Mouse (Mus musculus) T-helper 17 cell (primary cell): Measurements from ENCODE around the gene Tpbg.
"Not testable (repeated sequence)": the region's sequence is repeated elsewhere in the genome, so short reads cannot be mapped to it uniquely, and the experiment has no call there.

Source experiments
- in situ Hi-C, 2 experiments: fragments of 300-600 bp; cut with MboI, MseI; formaldehyde crosslinking; loops; 1 replicate in 1 of 2; 2 replicates in 1 of 2; pipeline ENCODE4 v1.15.1; 2025; ENCODE audit warnings: high pct_unique_total_duplicates in 2 of 2

The Tpbg gene

DNA sequence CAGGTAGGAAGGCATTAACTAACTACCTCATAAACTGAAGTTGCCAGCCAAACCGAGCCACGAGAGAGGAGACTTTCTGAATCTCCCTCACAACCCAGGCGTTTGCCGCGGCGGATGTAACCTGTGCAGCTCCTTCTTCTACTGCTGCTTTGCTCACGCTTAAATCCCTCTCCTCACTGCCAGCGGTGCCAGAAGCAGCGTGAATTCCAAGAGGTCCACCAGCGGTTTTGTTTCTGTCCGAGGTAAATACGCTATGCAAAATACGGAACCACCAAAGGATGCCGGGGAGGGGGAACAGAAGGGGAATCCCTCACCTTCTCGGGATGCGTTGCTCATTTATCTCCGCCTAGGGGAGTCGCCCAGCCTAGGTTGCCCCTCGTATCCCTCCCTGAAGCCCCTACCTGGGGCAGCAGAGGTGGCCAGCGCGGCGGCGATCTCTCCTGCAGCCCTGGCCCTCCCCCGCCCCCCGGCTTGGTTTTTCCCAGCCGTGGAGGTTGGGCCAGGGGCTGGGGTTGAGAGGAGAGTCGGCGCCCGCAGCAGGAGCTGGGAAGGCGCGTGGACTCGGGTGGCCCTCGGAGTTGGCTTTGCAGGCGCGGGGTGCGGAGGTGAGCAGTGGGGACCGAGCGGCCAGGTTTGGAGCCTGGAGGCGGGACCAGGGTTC lies at the start of gene Tpbg:
TSS of gene Tpbg (plus strand) at position 30 of the 661 bp plus-strand sequence.
- in situ Hi-C loops, result loop anchor here in 1 of 2 experiments (5.0 kb wide), 1 partner anchor 610 kb away; no protein-coding TSS in a partner anchor

DNA sequence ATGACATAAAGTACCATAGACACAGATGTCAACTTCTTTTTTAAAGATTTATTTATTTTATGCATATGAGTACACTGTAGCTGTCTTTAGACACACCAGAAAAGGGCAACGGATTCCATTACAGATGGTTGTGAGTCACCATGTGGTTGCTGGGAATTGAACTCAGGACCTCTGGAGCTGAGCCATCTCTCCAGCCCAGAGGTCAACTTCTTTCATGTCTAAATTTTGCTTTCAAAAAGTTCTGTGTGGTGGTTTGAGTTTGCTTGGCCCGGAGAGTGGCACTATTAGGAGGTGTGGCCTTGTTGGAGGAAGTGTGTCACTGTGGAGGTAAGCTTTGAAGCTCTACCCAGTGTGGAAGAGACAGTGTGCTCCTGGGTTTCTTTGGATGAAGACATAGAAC lies 40.2 kb upstream of the Tpbg start:
- in situ Hi-C loops, result not testable (repeated sequence)

DNA sequence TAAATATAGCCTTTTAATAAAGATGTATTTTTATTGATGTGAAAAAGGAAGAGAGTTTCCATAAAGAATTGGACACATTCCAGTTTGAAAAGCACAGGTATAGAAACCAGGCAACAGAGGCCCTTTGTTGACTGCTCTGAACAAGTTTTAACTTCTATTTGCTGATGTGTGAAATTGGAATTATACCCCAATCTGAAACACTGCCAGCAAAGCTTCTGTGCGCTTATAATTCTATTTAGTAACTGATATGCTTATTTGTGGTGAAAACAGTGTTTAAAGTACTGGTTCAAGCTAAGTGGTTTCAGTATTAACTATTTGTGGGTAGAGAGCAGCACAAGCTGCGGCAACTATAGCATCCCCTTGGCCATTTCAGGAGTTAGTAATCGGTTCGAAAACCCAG lies 39.6 kb upstream of the Tpbg start:
- in situ Hi-C loops, result no loop called here

GRCm38 (mm10) chr9:85806411-85806810 lies 35.8 kb upstream of the Tpbg start:
- in situ Hi-C loops, result no loop called here

DNA sequence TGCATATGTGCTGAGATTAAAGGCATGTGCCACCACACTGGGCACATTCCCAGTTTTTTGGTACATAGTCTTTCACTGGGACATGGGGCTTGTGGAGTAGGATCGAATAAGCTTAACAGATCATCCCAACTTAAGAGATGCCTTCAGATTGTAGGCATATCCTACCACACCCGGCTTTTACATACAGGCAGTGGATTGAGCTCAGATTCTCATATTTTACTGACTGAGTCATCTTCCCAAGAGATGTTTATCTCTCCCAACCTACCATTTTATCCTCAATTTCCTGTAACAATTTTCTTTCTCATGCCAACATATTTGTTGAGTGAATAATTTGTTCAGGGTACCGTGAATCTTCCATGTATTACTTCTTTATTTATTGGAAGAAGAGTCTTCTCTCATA lies 32.9 kb upstream of the Tpbg start:
- in situ Hi-C loops, result no loop called here

DNA sequence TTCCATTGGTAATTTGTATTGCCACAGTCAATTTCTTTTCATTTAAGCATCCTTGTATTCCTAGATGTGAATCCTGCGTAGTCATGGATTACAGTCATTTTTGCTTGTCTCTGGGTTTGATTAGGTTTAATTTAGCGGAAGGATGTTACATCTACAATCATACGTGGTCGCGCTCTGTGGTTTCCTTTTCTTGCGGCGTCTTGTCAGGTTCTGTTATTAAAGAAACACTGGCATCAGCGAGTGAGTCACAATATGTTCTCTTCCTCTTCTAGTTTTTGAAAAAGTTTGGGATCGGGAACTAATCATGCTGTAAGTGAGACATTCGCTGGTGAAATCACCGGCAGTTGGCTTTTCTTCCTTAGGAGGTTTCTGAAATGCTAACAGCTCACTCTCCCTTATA lies 21.4 kb upstream of the Tpbg start:
- in situ Hi-C loops, result no loop called here

GRCm38 (mm10) chr9:85835521-85836425 lies 6.4 kb upstream of the Tpbg start:
- in situ Hi-C loops, result no loop called here

GRCm38 (mm10) chr9:85839626-85840025 lies 2.6 kb upstream of the Tpbg start:
- in situ Hi-C loops, result loop anchor here in 1 of 2 experiments (5.0 kb wide), 1 partner anchor 613 kb away; no protein-coding TSS in a partner anchor

DNA sequence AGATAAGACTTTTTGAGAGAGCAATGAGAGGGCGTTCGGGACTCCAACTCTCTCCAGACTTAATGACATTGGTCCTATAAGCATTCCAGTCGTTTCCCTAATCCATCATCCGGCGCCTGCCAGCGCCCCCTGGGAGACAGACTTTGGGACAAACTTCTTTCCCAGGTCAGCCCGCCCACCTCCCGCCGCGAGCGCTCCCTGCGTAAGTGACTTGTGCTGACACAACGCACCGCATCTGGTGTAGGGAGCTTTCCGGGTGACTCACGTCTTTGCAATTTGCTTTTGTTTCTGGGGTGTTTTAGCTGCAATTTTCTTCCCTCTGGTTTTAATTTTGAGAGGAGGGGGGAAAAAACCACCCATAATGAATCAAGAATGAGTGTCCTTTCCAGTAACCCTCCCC lies 289 bp upstream of the Tpbg start:
- in situ Hi-C loops, result loop anchor here in 1 of 2 experiments (5.0 kb wide), 1 partner anchor 610 kb away; no protein-coding TSS in a partner anchor

DNA sequence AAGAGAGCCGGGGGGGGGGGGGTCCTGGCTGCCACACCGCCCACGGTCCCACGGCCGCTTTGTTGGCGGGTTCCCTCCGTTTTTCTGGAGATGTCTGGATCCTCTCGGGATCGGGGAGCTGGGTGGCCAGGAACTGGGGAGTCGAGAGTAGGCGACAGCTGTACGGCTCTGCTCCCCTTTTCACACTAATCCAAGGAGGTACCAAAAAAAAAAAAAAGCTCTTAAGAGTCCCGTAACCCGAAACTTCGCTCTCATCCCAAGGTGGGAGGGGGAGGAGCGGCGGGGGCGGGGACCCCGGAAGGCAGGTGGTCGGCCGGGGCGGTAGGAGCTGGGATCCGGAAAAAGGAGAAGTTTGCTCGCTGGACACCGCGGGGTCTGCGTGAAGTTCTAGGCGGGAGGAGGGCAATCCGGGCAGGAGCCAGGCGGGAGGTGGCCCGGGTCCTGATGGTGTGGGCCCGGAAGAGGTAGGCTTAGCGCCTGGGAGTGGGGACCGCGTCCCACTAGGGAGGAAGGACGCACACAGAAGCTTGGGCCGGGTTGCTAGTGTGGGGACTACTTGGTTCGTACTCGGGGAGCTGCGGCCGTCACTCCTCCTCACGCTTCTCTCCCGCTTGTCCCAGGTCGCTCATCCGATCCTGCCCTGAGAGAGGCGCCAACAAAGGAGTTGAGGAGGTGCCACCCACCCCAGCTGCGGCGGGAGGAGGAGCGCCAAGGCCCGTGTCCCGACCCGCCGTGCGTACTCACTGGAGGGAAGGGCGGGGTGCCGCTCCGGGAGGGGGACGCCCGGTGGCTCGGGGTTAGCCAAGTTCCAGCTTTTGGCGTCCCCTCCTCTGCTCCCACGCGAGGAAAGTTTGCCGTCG lies 1.1 kb downstream of the Tpbg start:
- in situ Hi-C loops, result loop anchor here in 1 of 2 experiments (5.0 kb wide), 1 partner anchor 609 kb away; no protein-coding TSS in a partner anchor

DNA sequence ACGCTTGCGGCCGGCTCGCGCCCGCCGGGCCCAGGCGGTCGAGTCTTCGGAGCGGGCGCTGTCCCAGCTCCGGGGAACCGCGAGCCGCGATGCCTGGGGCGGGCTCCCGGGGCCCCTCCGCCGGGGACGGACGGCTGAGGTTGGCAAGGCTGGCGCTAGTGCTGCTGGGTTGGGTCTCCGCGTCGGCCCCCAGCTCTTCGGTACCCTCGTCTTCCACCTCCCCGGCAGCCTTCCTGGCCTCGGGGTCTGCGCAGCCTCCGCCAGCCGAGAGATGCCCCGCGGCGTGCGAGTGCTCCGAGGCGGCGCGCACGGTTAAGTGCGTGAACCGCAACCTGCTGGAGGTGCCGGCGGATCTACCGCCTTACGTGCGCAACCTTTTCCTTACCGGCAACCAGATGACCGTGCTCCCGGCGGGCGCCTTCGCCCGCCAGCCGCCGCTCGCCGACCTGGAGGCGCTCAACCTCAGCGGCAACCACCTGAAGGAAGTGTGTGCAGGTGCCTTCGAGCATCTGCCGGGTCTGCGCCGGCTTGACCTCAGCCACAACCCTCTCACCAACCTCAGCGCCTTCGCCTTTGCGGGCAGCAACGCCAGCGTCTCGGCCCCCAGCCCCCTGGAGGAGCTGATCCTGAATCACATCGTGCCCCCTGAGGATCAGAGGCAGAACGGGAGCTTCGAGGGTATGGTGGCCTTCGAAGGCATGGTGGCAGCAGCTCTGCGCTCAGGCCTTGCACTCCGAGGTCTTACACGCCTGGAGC lies 1.9 kb downstream of the Tpbg start:
- in situ Hi-C loops, result loop anchor here in 1 of 2 experiments (5.0 kb wide), 1 partner anchor 608 kb away; no protein-coding TSS in a partner anchor

GRCm38 (mm10) chr9:85844647-85844983 lies 2.4 kb downstream of the Tpbg start:
- in situ Hi-C loops, result loop anchor here in 1 of 2 experiments (5.0 kb wide), 1 partner anchor 608 kb away; no protein-coding TSS in a partner anchor

DNA sequence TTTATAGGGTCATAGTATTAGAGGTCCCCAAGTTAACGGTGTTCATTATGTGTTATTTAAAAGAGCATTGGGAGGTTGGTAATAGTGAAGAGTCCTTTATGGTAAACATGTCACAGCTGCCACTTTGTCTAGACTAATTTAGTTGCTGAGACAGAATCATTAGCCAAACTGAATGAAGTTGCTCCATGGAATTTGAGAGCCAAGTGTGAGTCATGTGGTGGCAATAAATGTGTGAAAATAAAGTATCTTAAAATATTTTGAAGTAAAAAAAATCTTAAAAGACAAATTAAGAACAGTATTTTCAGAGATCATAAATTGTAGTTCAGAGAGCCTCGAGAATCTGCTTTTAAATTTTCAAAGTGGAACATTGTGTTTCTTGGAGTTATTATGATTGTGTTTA lies 4.0 kb downstream of the Tpbg start:
- in situ Hi-C loops, result no loop called here

DNA sequence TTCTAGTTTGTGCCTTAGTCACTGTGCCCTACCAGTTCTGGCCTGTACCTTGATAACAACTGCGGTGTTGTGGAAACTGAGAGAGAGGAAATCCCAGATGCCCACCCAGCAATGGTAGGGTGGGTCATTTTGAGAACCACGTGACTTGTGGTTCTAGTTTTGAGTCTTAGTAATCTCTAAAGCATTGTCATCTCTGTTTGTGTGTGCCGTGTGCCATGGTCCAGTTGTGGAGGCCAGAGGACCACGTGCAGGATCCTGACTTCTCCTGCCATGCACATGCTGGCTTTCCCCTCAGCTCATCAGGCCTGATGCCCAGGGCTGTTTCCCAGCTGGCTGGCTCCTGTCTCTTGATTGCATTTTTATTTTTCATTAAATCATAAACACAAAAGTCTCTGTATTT lies 12.6 kb downstream of the Tpbg start:
- in situ Hi-C loops, result loop anchor here in 1 of 2 experiments (10.0 kb wide), 2 partner anchors 600 to 1750 kb away; no protein-coding TSS in a partner anchor

GRCm38 (mm10) chr9:85856511-85856910 lies 14.3 kb downstream of the Tpbg start:
- in situ Hi-C loops, result loop anchor here in 1 of 2 experiments (10.0 kb wide), 2 partner anchors 598 to 1752 kb away; no protein-coding TSS in a partner anchor

- in situ Hi-C loops, result no loop called here
Measured at GRCm38 (mm10) chr9:85861065-85861464, 18.9 kb downstream of the Tpbg start.

- in situ Hi-C loops, result no loop called here
Measured at GRCm38 (mm10) chr9:85862562-85862961, 20.4 kb downstream of the Tpbg start.

DNA sequence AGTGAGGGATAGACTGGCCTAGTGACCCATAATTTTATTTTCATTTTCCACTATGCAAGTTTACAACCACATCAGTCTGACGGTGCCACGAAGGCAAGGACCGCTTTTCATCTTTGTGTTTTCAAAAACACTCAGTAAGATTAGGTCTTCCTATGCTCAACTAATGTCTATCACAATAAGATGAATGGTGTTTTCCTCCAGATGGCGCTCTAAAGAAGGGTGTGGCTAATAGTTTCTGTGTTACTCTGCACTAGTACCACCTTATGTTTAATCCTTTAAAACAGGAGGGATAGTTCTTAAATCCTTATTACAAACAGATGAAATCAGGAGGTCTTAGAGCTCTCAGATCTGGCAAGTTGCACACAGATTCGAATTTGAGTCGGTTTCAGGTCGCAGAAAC lies 30.7 kb downstream of the Tpbg start:
- in situ Hi-C loops, result loop anchor here in 1 of 2 experiments (5.0 kb wide), 1 partner anchor 76 kb away; no protein-coding TSS in a partner anchor

DNA sequence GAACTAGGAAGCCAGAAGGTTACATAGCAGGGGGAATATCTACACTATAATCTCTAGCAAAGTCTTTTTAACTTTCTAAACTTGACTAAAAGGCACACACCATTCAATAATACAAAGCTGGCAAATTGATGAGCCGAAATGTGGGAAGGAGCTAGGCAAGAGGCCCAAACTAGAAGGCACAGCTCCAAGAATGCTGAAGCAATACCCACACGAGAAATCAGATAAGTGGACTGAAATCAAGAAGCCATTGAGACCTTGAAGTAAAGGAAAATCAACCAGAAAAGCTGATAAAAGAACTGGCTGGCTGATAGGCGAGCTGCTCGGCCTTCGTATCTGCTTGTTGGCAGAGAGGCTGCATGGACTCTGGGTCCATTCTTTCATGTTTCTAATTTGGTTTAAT lies 51.5 kb downstream of the Tpbg start:
- in situ Hi-C loops, result no loop called here
